Mouse (Mus musculus) spleen, adult 10 weeks (tissue): ENCODE results near the gene Cbx8. TPM values are rescaled to one million over a fixed set of nuclear protein-coding genes. Genes with fewer than 3 reads are reported as not detected.

Source experiments
- polyA plus RNA-seq: library from polyadenylated mRNA; stranded (reverse); fragments of 350-450 nt; fragmentation: Illumina TruSeq; extraction: RNeasy Lipid Tissue Mini Kit (QIAGEN cat#74804); gene quantifications from one replicate; pipeline ENCODE4 v1.2.3, GENCODE M21; 2015; ENCODE audit warnings: low replicate concordance; ENCODE audit not compliant: insufficient read depth

The Cbx8 gene
- 2.8 TPM for polyA plus RNA-seq

DNA sequence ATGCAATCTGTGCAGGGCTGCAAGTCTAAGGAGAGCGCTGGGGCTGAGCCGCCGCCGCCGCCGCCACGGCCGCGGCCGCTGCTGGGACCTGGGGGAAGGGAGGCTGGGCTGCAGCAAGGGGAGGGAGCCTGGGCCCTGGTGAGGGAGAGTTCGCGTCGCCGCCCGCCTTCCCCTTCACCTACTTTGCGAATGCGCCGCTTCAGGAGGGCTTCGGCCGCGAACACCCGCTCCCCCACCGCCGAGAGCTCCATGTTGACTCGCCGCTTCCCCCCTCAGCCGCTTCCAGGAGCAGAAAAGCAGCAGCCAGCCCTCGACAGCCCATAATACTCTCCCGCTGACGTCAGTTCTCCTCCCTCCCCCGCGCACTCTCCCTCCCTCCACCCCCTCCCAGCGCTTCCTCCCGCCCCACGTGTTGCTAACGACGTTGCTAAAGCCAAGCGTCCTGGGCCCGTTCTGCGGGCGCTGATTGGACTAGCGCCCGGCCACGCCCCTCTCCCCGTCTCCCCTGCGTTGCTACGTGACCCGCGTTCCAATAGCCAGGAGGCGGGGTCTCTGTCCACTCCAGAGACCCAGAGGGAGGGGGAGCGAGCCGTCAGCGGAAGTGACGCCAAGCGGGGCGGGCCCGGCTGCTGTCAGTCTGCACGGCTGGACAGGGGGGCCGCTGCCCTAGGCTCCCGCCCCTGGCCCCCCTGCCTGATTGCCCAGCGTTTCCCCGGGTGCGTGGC lies at the start of gene Cbx8:
TSS of gene Cbx8 (minus strand) at position 370 of the 725 bp plus-strand sequence.

GRCm38 (mm10) chr11:119086144-119086971 lies 45.6 kb upstream of the Cbx8 start, which contains the start of gene Cbx4:
Cbx4 (minus strand) TSS chr11:119086221.

GRCm38 (mm10) chr11:119022895-119023615 lies 17.7 kb downstream of the Cbx8 start, which contains the start of gene Cbx2:
Cbx2 (plus strand) TSS chr11:119022962.

GRCm38 (mm10) chr11:118987999-118988398 lies 52.8 kb downstream of the Cbx8 start, which contains the start of gene Enpp7:
Enpp7 (plus strand) TSS chr11:118988188.

Other genes starting within 250 kb of the Cbx8 start
- gene Rbfox3, start 129.4 kb downstream of the Cbx8 start, polyA plus RNA-seq = 0.33 TPM
- gene Enpp7, start 52.8 kb downstream of the Cbx8 start, polyA plus RNA-seq = not detected
- 2.4 TPM for gene Cbx2, start 18.0 kb downstream of the Cbx8 start, polyA plus RNA-seq
- 7.3 TPM for gene Cbx4, start 45.3 kb upstream of the Cbx8 start, polyA plus RNA-seq
- gene Tbc1d16, start 187.5 kb upstream of the Cbx8 start, polyA plus RNA-seq = 3.3 TPM
- 0.43 TPM for gene Ccdc40, start 187.6 kb upstream of the Cbx8 start, polyA plus RNA-seq
- 8.7 TPM for gene Gaa, start 226.9 kb upstream of the Cbx8 start, polyA plus RNA-seq